Mouse (Mus musculus): ENCODE measurements around the gene Gm14325.
"Not testable (repeated sequence)": the region's sequence is repeated elsewhere in the genome, so short reads cannot be mapped to it uniquely, and the experiment has no call there.

GRCm38 (mm10) chr2:177806170-177806569 lies 34.0 kb downstream of the Gm14325 start:
- not testable (repeated sequence) for TF ChIP-seq POLR2A (IDR thresholded peaks at IDR 0.05; ENCODE audit: insufficient read depth, low read length); EP300 (IDR thresholded peaks at IDR 0.05; ENCODE audit: insufficient read depth, low read depth, low read length); CTCF (IDR thresholded peaks at IDR 0.05; ENCODE audit: low read depth, low read length)
